Mouse (Mus musculus) cerebellum, adult 2 months (tissue): ENCODE results near the gene Olfr24. TPM values are rescaled to one million over a fixed set of nuclear protein-coding genes. Genes with fewer than 3 reads are reported as not detected.

Source experiments
- DNase-seq, 2 experiments: peaks; one replicate each; pipeline ENCODE4 v3.0.0; 2021
- H3K27ac ChIP-seq: fragments of 200-500 bp; 2 replicates; pipeline ENCODE4 v1.5.1; 2012; ENCODE audit warnings: low read length, control low read depth, inconsistent platforms; ENCODE audit not compliant: insufficient read depth
- H3K27me3 ChIP-seq: fragments of 200-500 bp; 2 replicates; pipeline ENCODE4 v1.6.1; 2012; ENCODE audit warnings: inconsistent platforms, mild to moderate bottlenecking, low read length, moderate library complexity; ENCODE audit not compliant: control insufficient read depth, insufficient read depth
- H3K4me1 ChIP-seq: fragments of 200-500 bp; 2 replicates; pipeline ENCODE4 v1.6.1; 2011; ENCODE audit warnings: low read length; ENCODE audit not compliant: control insufficient read depth, insufficient read depth
- H3K4me3 ChIP-seq: fragments of 200-500 bp; replicated peaks from 2 replicates; pipeline ENCODE3; 2011; ENCODE audit warnings: mild to moderate bottlenecking, low read depth, low read length, control low read depth; ENCODE audit not compliant: insufficient read depth
- CTCF ChIP-seq: fragments of 200-500 bp; IDR thresholded peaks from 2 replicates; pipeline ENCODE4 v1.5.1; 2011; ENCODE audit warnings: low read depth, mild to moderate bottlenecking, control low read depth, low read length, moderate library complexity, borderline replicate concordance; ENCODE audit not compliant: insufficient read depth
- POLR2A ChIP-seq: fragments of 200-500 bp; IDR thresholded peaks from 2 replicates; pipeline ENCODE4 v1.6.1; 2011; ENCODE audit warnings: low read length, control low read depth, borderline replicate concordance; ENCODE audit not compliant: insufficient read depth
- WGBS: fragments of 180-500 bp; shearing (Covaris S2); methylation state at CpG from one replicate; pipeline ENCODE4 v1.1.7; 2018; 5-methylcytosine and 5-hydroxymethylcytosine counted together
- polyA plus RNA-seq: library from polyadenylated mRNA; depleted of rRNA; stranded (reverse); fragments of >200 nt; gene quantifications from 2 replicates; pipeline ENCODE4 v1.2.3, GENCODE M21; 2012; rRNA removed

The Olfr24 gene
- polyA plus RNA-seq, 1 experiment: not detected

DNA sequence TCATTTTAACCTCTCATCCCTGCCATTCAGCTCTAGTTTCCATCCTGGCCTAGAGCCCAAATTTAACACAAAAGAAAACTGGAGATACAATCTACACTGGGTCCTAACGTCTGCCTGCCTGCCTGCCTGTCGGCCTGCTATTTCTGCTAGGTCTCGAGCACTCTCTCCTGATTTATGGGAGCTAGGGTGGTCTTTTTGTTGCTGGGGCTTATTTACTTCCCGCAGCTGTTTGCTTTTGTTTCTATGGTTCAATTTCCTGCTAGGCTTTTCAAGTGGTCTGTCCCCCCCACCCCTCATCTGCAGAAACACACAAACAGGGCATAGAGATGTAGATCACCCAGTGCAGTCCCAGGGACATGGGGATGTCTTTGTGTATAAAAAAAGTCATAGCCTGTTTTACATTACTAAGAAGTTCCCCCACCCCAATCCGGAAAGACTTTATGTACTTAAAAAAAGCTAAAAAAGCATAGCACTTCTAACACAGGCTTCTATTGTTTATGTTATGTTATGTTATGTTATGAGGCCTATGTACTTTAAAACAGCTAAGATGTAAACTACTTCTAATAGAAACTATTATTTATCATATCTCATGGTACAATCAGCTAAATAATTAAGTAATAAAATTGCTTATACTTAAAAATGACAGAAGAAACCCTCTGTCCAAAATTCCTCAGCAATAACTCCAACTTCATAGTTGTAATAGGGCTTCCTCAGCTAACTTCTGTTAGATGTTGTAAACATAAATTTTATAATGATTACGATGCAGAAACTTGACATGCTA is 41.7 kb downstream of the Olfr24 start:
- no peaks in the 10 kb centered on the region for H3K27me3 ChIP-seq
- WGBS: 20% methylated on average over 6 of the region's 6 CpGs
- no peak overlapping the region for H3K4me3 ChIP-seq
- no peak overlapping the region for H3K27ac ChIP-seq
- DNase-seq: no peak
- no peaks in the 10 kb centered on the region for H3K4me1 ChIP-seq
- TF ChIP-seq POLR2A: no peak
- no peak for TF ChIP-seq CTCF

- TF ChIP-seq POLR2A (no peak), CTCF (no peak)
- H3K27ac ChIP-seq: no peak overlapping the region
- WGBS: 51% methylated on average over 2 of the region's 2 CpGs
- DNase-seq: no peak
- H3K27me3 ChIP-seq: no peaks in the 10 kb centered on the region
- no peaks in the 10 kb centered on the region for H3K4me1 ChIP-seq
- no peak overlapping the region for H3K4me3 ChIP-seq
Observed at GRCm38 (mm10) chr9:18721011-18721410, 42.8 kb downstream of the Olfr24 start.

GRCm38 (mm10) chr9:18705628-18706027 is 58.2 kb downstream of the Olfr24 start:
- Histone ChIP-seq H3K4me3 (no peak overlapping the region), H3K27me3 (no peaks in the 10 kb centered on the region), H3K4me1 (no peaks in the 10 kb centered on the region), H3K27ac (no peak overlapping the region)
- TF ChIP-seq POLR2A (no peak), CTCF (no peak)
- no peak for DNase-seq

Other genes starting within 250 kb of the Olfr24 start
- not detected in 2 replicates for gene Muc16, start 89.5 kb downstream of the Olfr24 start, polyA plus RNA-seq
- gene Olfr828, start 55.5 kb upstream of the Olfr24 start, polyA plus RNA-seq: not detected in 2 replicates
- not detected in 2 replicates for gene Olfr829, start 90.9 kb upstream of the Olfr24 start, polyA plus RNA-seq
- not detected in 2 replicates for gene Olfr830, start 110.7 kb upstream of the Olfr24 start, polyA plus RNA-seq
- not detected in 2 replicates for gene Olfr832, start 173.1 kb upstream of the Olfr24 start, polyA plus RNA-seq
- not detected in 2 replicates for gene Olfr834, start 224.0 kb upstream of the Olfr24 start, polyA plus RNA-seq